Mouse (Mus musculus): ENCODE measurements around the gene Vmn1r62. TPM values are rescaled to one million over a fixed set of nuclear protein-coding genes. Genes with fewer than 3 reads are reported as not detected.
"Not testable (repeated sequence)": the region's sequence is repeated elsewhere in the genome, so short reads cannot be mapped to it uniquely, and the experiment has no call there.

Vmn1r62 gene
- polyA plus RNA-seq (2015; fragmentation: Nextera tagmentation; extraction: Ambion mirVana) = not detected in 2 replicates

- not testable (repeated sequence) for H3K27ac ChIP-seq (replicated peaks); H3K9me3 ChIP-seq (replicated peaks); H3K36me3 ChIP-seq (replicated peaks); H3K27me3 ChIP-seq; H3K4me1 ChIP-seq (replicated peaks); H3K4me2 ChIP-seq; ATAC-seq (ENCODE audit: insufficient read depth); H3K4me3 ChIP-seq (replicated peaks); H3K9ac ChIP-seq
- WGBS (ENCODE audit: insufficient replicate concordance) = no CpG with 5 or more reads among the region's 1 CpGs
Observed at GRCm38 (mm10) chr7:5673331-5673730, at the start of gene Vmn1r62. Gene Vmn1r62 (plus strand): TSS chr7:5673631.

Other genes with a start within 250 kb of the Vmn1r62 start
- not detected in 2 replicates for gene Vmn1r59, start 216.9 kb upstream of the Vmn1r62 start, polyA plus RNA-seq (2015; fragmentation: Nextera tagmentation; extraction: Ambion mirVana)
- not detected in 2 replicates for gene Vmn2r28, start 179.7 kb upstream of the Vmn1r62 start, polyA plus RNA-seq (2015; fragmentation: Nextera tagmentation; extraction: Ambion mirVana)
- gene Vmn1r60, start 126.3 kb upstream of the Vmn1r62 start, polyA plus RNA-seq (2015; fragmentation: Nextera tagmentation; extraction: Ambion mirVana) = not detected in 2 replicates
- gene Vmn1r61, start 60.3 kb upstream of the Vmn1r62 start, polyA plus RNA-seq (2015; fragmentation: Nextera tagmentation; extraction: Ambion mirVana) = not detected in 2 replicates
- not detected in 2 replicates for gene Vmn1r63, start 131.8 kb downstream of the Vmn1r62 start, polyA plus RNA-seq (2015; fragmentation: Nextera tagmentation; extraction: Ambion mirVana)
- not detected in 2 replicates for gene Vmn1r64, start 210.9 kb downstream of the Vmn1r62 start, polyA plus RNA-seq (2015; fragmentation: Nextera tagmentation; extraction: Ambion mirVana)

Data from liver, embryonic 15.5 days (tissue).